Mouse (Mus musculus) G1E-ER4 (cell line): Measurements from ENCODE around the gene Atg3. TPM values are rescaled to one million over a fixed set of nuclear protein-coding genes. Genes with fewer than 3 reads are reported as not detected.

Experiments
- GATA1 ChIP-seq: IDR thresholded peaks from one replicate; pipeline ENCODE4 v1.8.0; 2012; ENCODE audit warnings: low read length, inconsistent platforms
- polyA plus RNA-seq: library from polyadenylated mRNA; stranded (reverse); fragments of >175 nt; gene quantifications from 2 replicates; pipeline ENCODE4 v1.2.3, GENCODE M21; 2012

Atg3 gene
- 12.8 and 16.2 TPM in 2 replicates for polyA plus RNA-seq

DNA sequence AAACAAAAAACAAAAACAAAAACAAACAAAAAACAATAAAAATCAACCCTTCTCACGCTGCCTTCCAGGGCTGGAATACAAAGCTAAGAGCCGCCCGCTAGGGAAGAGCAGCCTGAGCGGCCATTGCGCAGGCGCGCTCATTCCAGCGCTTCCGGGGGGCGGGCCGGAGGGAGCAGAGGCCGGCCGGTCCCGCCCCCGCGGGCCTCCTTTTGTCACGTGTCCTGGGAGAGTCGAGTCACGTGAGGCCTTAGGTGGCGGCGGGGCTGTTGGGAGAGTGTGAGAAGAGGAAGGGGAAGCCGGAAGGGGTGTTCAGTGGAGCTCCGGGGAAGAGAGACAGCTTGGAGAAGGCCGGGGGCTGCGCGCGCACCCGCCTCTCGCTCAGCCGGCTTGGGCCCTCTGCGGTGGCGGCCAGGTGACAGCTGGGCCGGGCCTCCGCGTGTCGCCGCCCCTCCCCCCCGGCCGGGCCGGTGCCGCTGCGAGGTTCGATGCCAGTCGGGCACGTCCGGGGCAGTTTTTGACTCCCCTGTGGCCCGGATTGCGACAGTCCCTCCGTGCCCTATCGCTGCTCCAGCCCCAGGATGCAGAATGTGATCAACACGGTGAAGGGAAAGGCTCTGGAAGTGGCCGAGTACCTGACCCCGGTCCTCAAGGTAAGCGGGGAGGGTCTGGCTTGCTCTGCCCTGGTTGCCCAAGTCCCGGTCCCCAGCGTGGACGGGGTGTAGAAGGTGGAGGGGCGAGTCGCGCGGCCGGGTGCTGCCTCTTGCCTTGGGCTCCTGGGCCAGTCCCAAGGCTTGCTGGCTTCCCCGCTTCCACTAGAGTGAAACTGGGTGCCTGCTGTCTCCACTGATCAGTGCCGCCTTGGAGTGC lies at the start of gene Atg3, which contains the start of gene Slc35a5:
Gene Atg3 (plus strand): TSS at position 264 of the 867 bp plus-strand sequence.
Gene Slc35a5 (minus strand): TSS at position 185 of the 867 bp plus-strand sequence.
- no peak for TF ChIP-seq GATA1

DNA sequence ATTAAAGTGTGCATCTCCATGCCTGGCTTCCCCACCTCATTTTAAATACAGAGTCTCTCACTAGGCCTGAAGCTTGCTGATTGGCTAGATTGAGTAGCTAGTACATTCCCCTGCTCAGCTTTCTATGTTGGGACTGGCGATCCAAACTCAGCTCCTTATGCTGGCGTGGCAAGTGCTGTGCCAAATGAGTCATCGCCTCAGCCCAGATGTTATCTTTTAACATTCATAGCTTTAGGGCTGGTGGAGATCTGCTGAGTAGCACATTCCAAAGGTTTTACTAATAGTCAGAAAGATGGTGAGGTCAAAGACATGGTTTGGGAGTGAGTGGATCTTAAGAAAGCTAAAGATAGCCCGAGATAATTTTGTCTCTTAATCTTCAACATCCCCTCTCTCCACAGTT lies 48.1 kb upstream of the Atg3 start:
- no peak for TF ChIP-seq GATA1

DNA sequence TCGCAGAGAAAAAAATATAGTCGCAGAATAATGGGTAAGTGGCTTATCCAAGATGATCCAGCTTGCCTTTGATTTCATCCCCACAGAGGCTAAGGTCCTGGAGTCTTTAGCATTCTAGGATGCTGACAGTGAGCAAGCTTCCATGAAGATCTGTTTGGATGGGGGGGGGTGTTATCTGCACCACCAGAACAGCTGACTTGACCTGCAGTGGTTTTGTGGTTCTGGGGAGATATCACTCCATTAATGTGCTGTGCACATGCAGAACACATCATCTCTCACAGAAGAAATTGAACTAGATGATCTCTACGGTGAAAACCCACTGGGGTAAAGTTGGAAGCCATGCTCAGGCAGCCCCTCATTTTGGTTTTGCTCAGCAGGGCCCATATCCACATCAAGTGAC lies 41.4 kb upstream of the Atg3 start:
- TF ChIP-seq GATA1, result no peak

DNA sequence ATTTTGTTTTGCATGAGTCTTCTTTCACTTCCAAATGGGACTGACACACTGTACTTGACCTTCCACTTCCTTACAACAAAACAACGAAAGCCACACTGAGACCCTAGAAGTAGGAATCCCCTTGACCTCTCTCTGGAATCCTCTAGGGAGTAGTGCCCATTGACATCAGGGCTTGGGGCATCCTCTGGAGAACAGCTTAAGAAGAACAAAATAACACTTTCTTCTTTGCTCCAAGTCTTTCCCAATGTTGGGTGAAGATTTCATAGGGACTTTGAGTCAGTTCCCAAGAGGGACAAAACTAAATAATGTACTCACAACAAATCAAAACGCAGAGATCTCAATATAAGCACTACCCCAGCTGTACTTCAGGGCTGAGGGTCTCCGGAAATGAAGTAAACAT lies 39.8 kb upstream of the Atg3 start:
- no peak for TF ChIP-seq GATA1

DNA sequence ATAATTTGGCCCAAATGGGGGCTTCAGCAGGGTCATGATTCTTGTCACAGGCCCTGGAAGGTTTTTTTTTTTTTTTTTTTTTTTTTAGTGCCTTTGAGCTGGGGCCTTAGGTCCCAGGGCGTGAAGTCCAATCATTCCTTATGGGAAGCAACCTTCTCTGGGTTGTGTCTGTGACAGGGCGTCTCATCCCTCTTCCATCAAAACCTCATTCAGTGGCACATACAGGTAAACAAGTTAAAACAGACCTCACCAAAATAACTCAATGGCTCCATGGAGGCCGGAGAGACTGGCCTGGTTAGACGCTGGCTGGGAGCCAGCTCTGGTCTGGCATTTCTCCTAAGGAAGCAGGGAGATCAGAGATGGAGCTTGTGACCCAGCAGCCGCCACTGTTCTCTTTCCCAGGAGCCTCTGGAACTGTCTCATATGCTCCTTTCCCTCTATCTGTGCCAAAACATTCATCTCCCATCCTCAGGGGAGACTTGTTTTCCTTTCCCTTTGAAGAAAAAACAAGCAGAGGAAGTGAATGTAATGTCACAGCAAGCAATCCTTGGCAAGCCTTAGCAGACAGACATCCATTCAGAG lies 37.6 kb upstream of the Atg3 start:
- no peak for TF ChIP-seq GATA1

DNA sequence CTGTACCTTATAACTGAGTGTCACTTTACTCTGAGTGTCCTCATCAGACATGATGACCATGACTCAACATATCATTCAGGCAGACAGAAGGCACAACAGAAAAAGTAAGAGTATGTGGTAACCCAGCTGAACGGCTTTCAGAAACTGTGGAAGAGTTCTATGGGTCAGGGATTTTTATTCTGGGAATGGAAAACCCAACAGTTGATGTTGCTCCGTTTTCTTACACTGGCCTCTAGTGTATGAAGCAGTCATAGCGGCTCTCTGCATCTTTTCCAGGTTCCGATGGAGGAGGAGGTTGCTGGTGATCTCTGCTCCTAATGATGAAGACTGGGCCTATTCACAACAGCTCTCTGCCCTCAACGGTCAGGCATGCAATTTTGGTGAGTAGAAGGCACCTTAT lies 36.0 kb upstream of the Atg3 start:
- TF ChIP-seq GATA1, result no peak

DNA sequence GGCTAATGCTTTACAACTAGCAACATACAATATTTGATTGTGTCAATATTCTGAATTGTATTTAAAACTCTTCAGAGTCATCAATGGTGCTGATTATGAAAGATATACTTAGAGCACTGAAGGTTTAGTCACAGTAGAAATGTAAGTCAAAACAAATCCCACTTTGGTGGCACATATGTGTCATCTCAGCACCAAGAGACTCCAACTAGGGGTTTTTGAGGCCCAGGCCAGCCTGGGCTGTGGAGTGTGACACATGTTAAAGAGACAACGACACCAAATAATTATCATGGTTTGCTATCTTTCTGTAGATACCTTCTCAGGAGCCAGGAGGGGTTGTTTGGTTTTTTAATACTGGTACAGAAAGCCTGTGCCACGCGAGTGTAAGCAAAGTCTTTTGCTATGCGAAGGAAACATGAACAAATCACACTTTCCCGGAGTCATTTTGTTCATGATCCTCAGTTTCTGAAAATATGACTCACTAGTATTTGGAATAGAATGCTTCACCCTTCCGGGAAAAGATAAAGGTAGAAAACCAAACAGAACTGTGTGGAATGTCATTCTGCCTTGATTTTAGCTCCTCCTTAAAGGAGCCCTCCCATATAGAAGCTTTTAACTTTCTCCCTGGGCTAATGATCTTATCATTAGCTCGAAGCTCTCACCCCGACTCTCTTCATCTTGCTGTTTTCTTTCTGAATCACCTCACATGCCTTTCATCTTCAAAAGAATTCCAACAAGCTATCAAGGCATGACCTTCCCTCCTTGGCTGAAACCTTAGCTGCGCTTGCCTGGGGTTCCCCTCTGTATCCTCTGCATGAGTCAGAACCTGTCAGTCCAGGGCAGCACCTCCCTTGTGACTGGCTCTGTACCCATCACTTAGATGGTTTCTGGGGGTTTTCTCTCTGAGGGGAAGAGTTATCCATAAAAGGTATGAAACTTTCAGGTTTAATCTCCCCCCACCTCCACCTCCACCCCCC lies 34.1 kb upstream of the Atg3 start:
- no peak for TF ChIP-seq GATA1

DNA sequence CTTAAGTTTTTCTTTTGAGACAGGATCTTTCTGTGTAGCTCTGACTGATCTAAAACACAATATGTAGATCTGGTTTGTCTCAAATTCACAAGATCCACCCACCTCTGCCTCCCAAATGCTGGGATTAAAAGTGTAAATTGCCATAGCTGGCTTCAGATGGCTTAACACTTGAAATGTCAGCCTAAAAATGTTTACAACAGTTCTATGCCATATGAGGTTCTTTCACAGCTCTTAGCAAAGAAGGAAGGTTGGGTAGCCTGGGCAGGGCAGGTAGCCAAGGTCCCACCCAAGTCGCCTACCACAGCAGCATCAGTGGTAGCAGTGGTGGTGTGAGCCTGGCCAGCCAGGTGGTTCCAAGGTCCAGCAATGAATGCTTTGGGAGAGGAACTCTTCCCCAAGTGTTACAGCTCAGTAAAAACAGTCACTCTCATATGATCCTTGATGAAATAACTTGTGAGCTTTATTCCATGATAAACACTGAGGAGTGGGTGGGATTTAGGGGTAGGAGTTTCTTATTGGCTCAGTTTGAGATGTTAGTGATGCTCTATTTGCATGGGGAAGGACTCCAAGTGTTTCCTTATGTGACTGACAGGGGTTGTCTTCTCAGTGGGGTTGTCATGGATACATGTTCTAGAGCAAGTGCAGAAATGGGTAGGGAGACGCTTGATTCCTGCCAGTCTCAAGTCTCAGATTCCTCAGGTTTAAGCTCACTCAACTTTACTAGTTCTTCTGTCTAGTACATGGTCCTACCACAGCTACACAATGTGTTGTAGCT lies 30.5 kb upstream of the Atg3 start:
- TF ChIP-seq GATA1, result no peak

DNA sequence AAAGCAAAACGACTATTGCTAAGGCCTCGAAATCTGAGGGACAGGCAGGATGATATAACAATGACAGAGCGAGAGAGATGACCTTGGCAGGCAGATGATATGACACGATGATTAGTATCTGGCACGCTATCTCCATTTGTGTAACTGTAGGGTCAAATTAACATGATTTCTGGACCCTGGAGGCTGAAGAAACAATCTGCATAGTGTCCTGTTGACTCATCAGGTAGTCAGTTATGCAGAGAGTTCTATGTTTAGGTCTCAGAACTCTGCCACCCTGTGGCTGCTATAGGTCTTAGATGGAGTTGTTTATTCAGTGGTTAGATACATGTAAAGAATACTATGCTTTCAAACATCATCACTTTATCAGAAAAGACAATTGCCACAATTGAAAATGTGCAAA lies 16.9 kb upstream of the Atg3 start:
- TF ChIP-seq GATA1, result no peak

DNA sequence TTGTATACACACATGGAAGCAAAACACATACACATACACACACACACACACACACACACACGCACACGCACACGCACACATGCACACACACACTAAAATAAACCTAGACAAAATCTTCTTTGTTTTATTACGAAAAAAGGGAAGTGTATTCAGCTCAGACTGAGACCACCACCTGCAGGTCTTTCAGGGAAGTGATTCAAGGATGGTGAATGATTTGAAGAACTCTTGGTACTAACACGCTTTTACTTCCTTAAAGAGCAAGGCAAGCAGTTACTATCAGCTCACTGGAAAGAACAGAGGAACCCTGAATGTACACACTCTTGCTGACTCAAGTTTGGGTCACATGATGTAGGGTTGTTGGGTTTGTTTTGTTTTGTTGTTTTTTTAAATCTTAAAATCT lies 16.0 kb upstream of the Atg3 start:
- no peak for TF ChIP-seq GATA1

DNA sequence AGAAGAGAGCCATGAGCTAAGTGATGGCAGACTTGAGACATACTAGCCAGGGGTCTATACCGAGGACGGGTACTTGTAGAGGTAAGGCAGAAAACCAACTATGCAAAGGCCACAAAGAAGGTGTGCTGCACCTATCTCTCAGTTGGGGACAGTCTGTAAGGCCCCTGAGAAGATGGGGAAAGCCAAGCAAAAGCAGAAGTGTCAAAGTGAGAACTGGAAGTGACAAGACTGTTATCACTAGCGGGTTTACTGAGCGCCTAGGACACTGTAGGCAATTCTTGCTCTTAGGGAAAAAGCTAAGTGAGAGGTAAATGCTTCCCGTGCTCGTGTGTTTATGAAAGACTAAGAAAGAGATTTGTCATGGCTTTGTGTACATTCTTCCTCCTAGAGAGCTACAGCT lies 13.5 kb upstream of the Atg3 start:
- no peak for TF ChIP-seq GATA1

DNA sequence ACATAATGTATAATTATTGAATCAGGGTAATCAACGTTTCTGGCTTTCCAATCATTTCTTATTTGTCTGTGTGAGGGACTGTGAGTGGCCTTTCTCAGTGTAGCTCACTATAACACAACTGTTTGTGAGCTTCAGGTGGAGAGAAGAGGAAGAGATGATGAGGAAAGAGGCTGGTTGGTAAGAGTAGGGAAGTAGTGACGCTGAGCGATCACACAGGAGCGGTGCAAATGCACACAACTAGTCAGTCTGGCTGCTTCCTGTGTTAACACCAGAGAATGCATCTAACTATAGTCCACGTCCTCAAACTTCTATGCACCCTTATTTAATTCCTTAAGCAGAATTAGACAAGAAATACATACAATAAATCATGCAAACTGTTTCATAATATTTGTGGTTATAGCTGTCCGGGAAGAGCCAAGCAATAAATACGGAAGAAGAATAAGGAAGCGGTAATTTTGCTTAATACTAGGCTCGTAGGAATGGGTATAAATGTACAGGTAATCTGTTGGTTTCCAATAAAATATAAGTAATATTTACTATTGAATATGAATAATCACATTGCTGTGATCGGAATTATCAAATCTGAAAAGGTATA lies 10.0 kb upstream of the Atg3 start:
- TF ChIP-seq GATA1, result no peak

DNA sequence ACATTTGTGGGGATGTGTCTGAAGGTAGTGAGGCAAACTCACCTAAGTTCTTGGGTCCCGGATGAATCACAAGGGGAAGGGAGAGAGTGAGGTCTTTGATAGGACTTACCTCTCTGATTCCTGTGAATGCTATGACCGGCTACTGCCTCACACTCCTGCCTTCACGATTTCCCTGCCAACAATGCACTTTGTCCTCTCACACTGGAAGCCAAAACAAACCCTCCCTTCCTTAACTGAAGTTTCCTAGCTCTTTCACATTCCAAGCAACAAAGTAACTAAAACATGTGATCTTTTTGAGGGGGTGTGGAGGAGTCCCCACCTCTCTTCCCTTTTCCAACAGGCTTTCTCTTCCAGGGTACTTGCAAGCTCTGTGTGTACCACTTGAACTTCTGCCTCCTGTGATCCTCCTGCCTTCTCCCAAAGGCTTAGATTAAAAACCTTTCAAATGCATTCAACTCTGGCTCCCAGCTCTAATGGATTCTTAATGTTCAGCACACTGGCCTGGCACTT lies 3.8 kb upstream of the Atg3 start:
- TF ChIP-seq GATA1, result no peak

DNA sequence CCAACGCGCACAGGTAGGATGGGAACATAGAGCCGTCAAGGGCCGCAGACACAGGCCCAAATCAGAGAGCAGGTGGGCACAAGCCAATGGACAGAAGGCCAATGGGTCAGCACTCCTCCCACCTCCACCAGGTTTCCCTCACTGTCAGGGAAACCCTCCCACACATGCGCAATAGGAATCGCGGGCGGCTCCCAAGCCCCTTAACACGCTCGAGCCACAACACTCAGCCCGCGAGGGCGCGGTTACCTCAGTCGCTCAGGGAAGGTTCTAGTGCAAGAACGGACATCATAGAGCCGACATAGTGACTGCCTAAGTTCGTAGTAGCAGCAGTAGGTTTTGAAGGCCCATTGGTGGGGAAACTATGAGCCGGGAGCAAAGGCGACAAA lies 456 bp upstream of the Atg3 start:
- TF ChIP-seq GATA1, result no peak

DNA sequence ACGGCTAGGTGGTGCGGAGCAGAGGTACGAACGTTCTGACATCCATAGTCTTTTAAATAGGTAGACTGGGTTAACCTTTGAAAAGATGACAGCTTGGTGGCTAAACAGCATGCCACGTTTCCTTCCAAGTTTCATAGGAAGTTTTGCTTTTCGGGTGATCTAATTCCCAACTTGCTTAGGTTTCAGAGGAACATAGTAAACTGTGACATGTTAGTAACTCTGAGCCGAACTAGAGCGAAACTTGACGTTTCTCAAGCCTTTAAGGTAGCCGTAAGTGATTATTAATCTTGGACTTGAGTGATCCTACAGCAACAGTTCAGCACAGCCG lies 768 bp downstream of the Atg3 start:
- no peak for TF ChIP-seq GATA1
